ENCODE assay signal across 8 mouse cellular contexts in genomic region chr6:58830840-58831231, GRCm38 (mm10). TPM values are rescaled to one million over a fixed set of nuclear protein-coding genes. Genes with fewer than 3 reads are reported as not detected.
DNase-seq lines count a peak whose midpoint lies in the region; ATAC-seq and TF ChIP-seq lines count a peak whose summit lies in the region.

No protein-coding gene starts in this region.

- TF ChIP-seq POLR2A in cerebellum, adult 2 months (IDR thresholded peaks at IDR 0.05; ENCODE audit: borderline replicate concordance, insufficient read depth, low read length), result no peak
- no peak for TF ChIP-seq POLR2A in spleen, adult 2 months (IDR thresholded peaks at IDR 0.05; ENCODE audit: low read depth, low read length)
- TF ChIP-seq POLR2A in limb, embryonic 14.5 days (IDR thresholded peaks at IDR 0.05; ENCODE audit: borderline replicate concordance, extremely low read depth, insufficient read depth, insufficient read length), result no peak

- H3K9me3 ChIP-seq in limb, embryonic 14.5 days (ENCODE audit: control insufficient read depth, low read length), result no peaks in the 10 kb centered on the region
- no peaks in the 10 kb centered on the region for H3K9me3 ChIP-seq in stomach, embryonic 14.5 days (ENCODE audit: control insufficient read depth, low read depth, low read length)

- H3K27ac ChIP-seq in cerebellum, adult 2 months (ENCODE audit: insufficient read depth, low read length), result peak overlapping the region; percentile 35
- H3K27ac ChIP-seq in spleen, adult 2 months (ENCODE audit: insufficient read depth, low read length), result no peak overlapping the region
- no peak overlapping the region for H3K27ac ChIP-seq in limb, embryonic 14.5 days (replicated peaks; ENCODE audit: low read depth, low read length)
- H3K27ac ChIP-seq in stomach, embryonic 14.5 days (ENCODE audit: low read length), result no peak overlapping the region

- H3K27me3 ChIP-seq in cerebellum, adult 2 months (ENCODE audit: control insufficient read depth, insufficient read depth, low read length), result no peaks in the 10 kb centered on the region
- H3K27me3 ChIP-seq in spleen, adult 2 months (ENCODE audit: control insufficient read depth, insufficient read depth, low read length), result no peaks in the 10 kb centered on the region
- no peaks in the 10 kb centered on the region for H3K27me3 ChIP-seq in limb, embryonic 14.5 days (ENCODE audit: control insufficient read depth, insufficient read depth, low read length)
- H3K27me3 ChIP-seq in stomach, embryonic 14.5 days (ENCODE audit: control insufficient read depth, insufficient read depth, low read length), result no peaks in the 10 kb centered on the region

- ATAC-seq in limb, embryonic 14.5 days (ENCODE audit: low FRiP score, low read depth), result no peak
- ATAC-seq in stomach, embryonic 14.5 days (ENCODE audit: insufficient number of reproducible peaks, insufficient read depth, low FRiP score, low read depth), result 0 out of 2 replicates have a peak, but pooled peaks have one; percentile 4

- no peaks in the 10 kb centered on the region for H3K36me3 ChIP-seq in spleen, adult 2 months (ENCODE audit: control insufficient read depth, insufficient read depth, low read length)
- H3K36me3 ChIP-seq in limb, embryonic 14.5 days (ENCODE audit: control insufficient read depth, insufficient read depth, low read length), result no peaks in the 10 kb centered on the region
- no peaks in the 10 kb centered on the region for H3K36me3 ChIP-seq in stomach, embryonic 14.5 days (ENCODE audit: control insufficient read depth, insufficient read depth, low read length)

- no peak overlapping the region; the same call in 1 of the 2 replicates for H3K9ac ChIP-seq in limb, embryonic 14.5 days (ENCODE audit: low read depth, low read length, severe bottlenecking)
- H3K9ac ChIP-seq in stomach, embryonic 14.5 days (replicated peaks; ENCODE audit: low read depth, low read length), result no peak overlapping the region

- peak overlapping the region; percentile 60 for H3K4me3 ChIP-seq in cerebellum, adult 2 months (replicated peaks; ENCODE audit: insufficient read depth, low read depth, low read length)
- peak overlapping the region; percentile 86 for H3K4me3 ChIP-seq in spleen, adult 2 months (ENCODE audit: extremely low read depth, insufficient read depth, insufficient read length)
- H3K4me3 ChIP-seq in limb, embryonic 14.5 days (replicated peaks; ENCODE audit: low read length), result peak overlapping the region; percentile 76
- peak overlapping the region; percentile 76 for H3K4me3 ChIP-seq in stomach, embryonic 14.5 days (ENCODE audit: low read depth, low read length)

- TF ChIP-seq CTCF in cerebellum, adult 2 months (IDR thresholded peaks at IDR 0.05; ENCODE audit: borderline replicate concordance, insufficient read depth, low read depth, low read length), result no peak
- TF ChIP-seq CTCF in spleen, adult 2 months (IDR thresholded peaks at IDR 0.05; ENCODE audit: extremely low read depth, insufficient read depth, insufficient read length, insufficient replicate concordance), result no peak

- peak overlapping the region; percentile 85 for H3K4me2 ChIP-seq in limb, embryonic 14.5 days (replicated peaks; ENCODE audit: low read depth, low read length, severe bottlenecking)
- H3K4me2 ChIP-seq in stomach, embryonic 14.5 days (replicated peaks; ENCODE audit: low read depth, low read length), result peak overlapping the region; percentile 48

- no peak for DNase-seq in cerebellum, adult 2 months
- no peak for DNase-seq in cerebellum, adult 18-20 months
- DNase-seq in spleen, adult 2 months (ENCODE audit: low read depth in 1 of 2, low spot score in 2 of 2), result no peak
- DNase-seq in spleen, postnatal 36 days (ENCODE audit: low spot score in 2 of 2), result no peak
- no peak for DNase-seq in limb, embryonic 14.5 days (ENCODE audit: low spot score)
- no peak for DNase-seq in adrenal gland, adult 8-10 months
- DNase-seq in spleen, postnatal 14 days (ENCODE audit: low spot score in 2 of 2), result no peak

- peaks cover 6% of the 10 kb centered on the region; the same call in 1 of the 2 replicates for H3K4me1 ChIP-seq in cerebellum, adult 2 months (ENCODE audit: control insufficient read depth, insufficient read depth, low read length)
- peaks cover 20% of the 10 kb centered on the region for H3K4me1 ChIP-seq in spleen, adult 2 months (ENCODE audit: control insufficient read depth, insufficient read depth, insufficient read length)
- peaks cover 3% of the 10 kb centered on the region; the same call in 1 of the 2 replicates for H3K4me1 ChIP-seq in limb, embryonic 14.5 days (ENCODE audit: control insufficient read depth, insufficient read depth, low read length)
- H3K4me1 ChIP-seq in stomach, embryonic 14.5 days (ENCODE audit: control insufficient read depth, insufficient read depth, low read length), result no peaks in the 10 kb centered on the region

- 3% methylated on average over 7 of the region's 7 CpGs for WGBS in cerebellum, adult 2 months
- 16% methylated on average over 7 of the region's 7 CpGs for WGBS in spleen, adult 2 months
- WGBS in limb, embryonic 14.5 days, result 11% methylated on average over 7 of the region's 7 CpGs
- WGBS in stomach, embryonic 14.5 days, result 15% methylated on average over 7 of the region's 7 CpGs

RNA-seq across cellular contexts. Expression of gene Herc3, which starts 0.4 kb away (rescaled TPM):
- 113 and 133 TPM in 2 replicates for polyA plus RNA-seq in cerebellum, adult 2 months (2012; rRNA removed)
- polyA plus RNA-seq in spleen, adult 2 months (2012; rRNA removed), result 20.0 and 21.3 TPM in 2 replicates
- 16.1 and 17.4 TPM in 2 replicates for polyA plus RNA-seq in limb, embryonic 14.5 days (2012; rRNA removed)
- 7.8 and 10.0 TPM in 2 replicates for polyA plus RNA-seq in limb, embryonic 14.5 days (2014; fragmentation: Nextera tagmentation; extraction: Ambion mirVana)
- 13.2 and 16.8 TPM in 2 replicates for polyA plus RNA-seq in stomach, embryonic 14.5 days (2014; fragmentation: Nextera tagmentation; extraction: Ambion mirVana)
- total RNA-seq in adrenal gland, adult 8-10 months (2022), result 10 to 100 TPM; 16.0 to 37.9 (median 23.6) TPM
